Mouse (Mus musculus): Measurements from ENCODE around the gene Rftn2. TPM values are rescaled to one million over a fixed set of nuclear protein-coding genes. Genes with fewer than 3 reads are reported as not detected.

Gene Rftn2
- polyA plus RNA-seq, 1 experiment = 41.0 TPM

- Histone ChIP-seq H3ac (ENCODE audit: control insufficient read depth, insufficient read length) (no peak overlapping the region), H3K79me2 (ENCODE audit: control insufficient read depth, insufficient read depth) (peaks cover 37% of the 10 kb centered on the region), H3K27me3 (ENCODE audit: control insufficient read depth, insufficient read depth, insufficient read length) (no peaks in the 10 kb centered on the region), H3K36me3 (ENCODE audit: control insufficient read depth, insufficient read depth) (peaks cover 3% of the 10 kb centered on the region), H3K4me2 (ENCODE audit: low read depth) (no peak overlapping the region), H3K4me3 (no peak overlapping the region)
- TF ChIP-seq MYOG (IDR thresholded peaks at IDR 0.05; ENCODE audit: control insufficient read depth in 1 of 3, insufficient read depth in 1 of 3, insufficient read length in 2 of 3, low read depth in 2 of 3) = no peak
- TF ChIP-seq POLR2AphosphoS2 (IDR thresholded peaks at IDR 0.05; ENCODE audit: insufficient read length, low read depth) = no peak
- no peak for TF ChIP-seq TCF3 (IDR thresholded peaks at IDR 0.05; ENCODE audit: insufficient read length, low read depth)
- TF ChIP-seq POLR2A (IDR thresholded peaks at IDR 0.05; ENCODE audit: insufficient read length, low read depth) = no peak
- TF ChIP-seq MYOD1 (IDR thresholded peaks at IDR 0.05; ENCODE audit: control insufficient read depth in 1 of 3, insufficient read length in 2 of 3, low read depth in 2 of 3) = no peak
- no peak for TF ChIP-seq MAX (IDR thresholded peaks at IDR 0.05; ENCODE audit: low read depth)
- TF ChIP-seq REST (IDR thresholded peaks at IDR 0.05; ENCODE audit: insufficient read depth, insufficient read length) = no peak
- no peak for TF ChIP-seq TCF12 (IDR thresholded peaks at IDR 0.05; ENCODE audit: insufficient read depth, poor library complexity, severe bottlenecking)
- TF ChIP-seq USF1 (IDR thresholded peaks at IDR 0.05; ENCODE audit: low read depth) = no peak
- TF ChIP-seq E2F4 (IDR thresholded peaks at IDR 0.05; ENCODE audit: insufficient read depth) = no peak
- TF ChIP-seq CEBPB (IDR thresholded peaks at IDR 0.05; ENCODE audit: insufficient read depth, poor library complexity, severe bottlenecking) = no peak
- no peak for TF ChIP-seq SRF (IDR thresholded peaks at IDR 0.05; ENCODE audit: control insufficient read depth, insufficient read length, low read depth)
Observed at GRCm38 (mm10) chr1:55215185-55215813, 11.3 kb downstream of the Rftn2 start.

GRCm38 (mm10) chr1:55213936-55214335 lies 12.6 kb downstream of the Rftn2 start:
- TF ChIP-seq REST (IDR thresholded peaks at IDR 0.05; ENCODE audit: insufficient read depth, insufficient read length) = no peak
- TF ChIP-seq MYOG (IDR thresholded peaks at IDR 0.05; ENCODE audit: control insufficient read depth in 1 of 3, insufficient read depth in 1 of 3, insufficient read length in 2 of 3, low read depth in 2 of 3) = no peak
- TF ChIP-seq SRF (IDR thresholded peaks at IDR 0.05; ENCODE audit: control insufficient read depth, insufficient read length, low read depth) = no peak
- TF ChIP-seq POLR2AphosphoS2 (IDR thresholded peaks at IDR 0.05; ENCODE audit: insufficient read length, low read depth) = no peak
- TF ChIP-seq MAX (IDR thresholded peaks at IDR 0.05; ENCODE audit: low read depth) = no peak
- no peak overlapping the region for H3K4me3 ChIP-seq

DNA sequence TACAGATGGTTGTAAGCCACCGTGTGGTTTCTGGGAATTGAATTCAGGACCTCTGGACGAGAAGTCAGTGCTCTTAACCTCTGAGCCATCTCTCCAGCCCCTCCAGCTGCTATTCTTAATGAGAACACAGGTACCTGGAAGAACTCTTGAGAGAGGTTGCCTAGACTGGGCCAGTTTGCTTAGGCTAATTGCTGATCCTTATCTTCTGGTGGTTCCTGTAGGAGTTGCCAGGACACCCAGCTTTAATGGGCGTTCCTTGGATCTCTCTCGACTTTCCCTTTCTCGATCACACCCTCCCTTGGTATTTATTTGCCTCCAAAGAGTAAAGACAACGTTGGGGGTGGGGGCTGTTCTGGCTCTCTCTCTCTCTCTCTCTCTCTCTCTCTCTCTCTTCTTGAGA lies 13.1 kb downstream of the Rftn2 start:
- Histone ChIP-seq H3K27me3 (ENCODE audit: control insufficient read depth, insufficient read depth, insufficient read length) (no peaks in the 10 kb centered on the region), H3K4me3 (no peak overlapping the region), H3K36me3 (ENCODE audit: control insufficient read depth, insufficient read depth) (peaks cover 10% of the 10 kb centered on the region), H3ac (ENCODE audit: control insufficient read depth, insufficient read length) (no peak overlapping the region), H3K4me2 (ENCODE audit: low read depth) (no peak overlapping the region), H3K79me2 (ENCODE audit: control insufficient read depth, insufficient read depth) (peaks cover 24% of the 10 kb centered on the region)
- TF ChIP-seq MYOG (IDR thresholded peaks at IDR 0.05; ENCODE audit: control insufficient read depth in 1 of 3, insufficient read depth in 1 of 3, insufficient read length in 2 of 3, low read depth in 2 of 3) (no peak), POLR2A (IDR thresholded peaks at IDR 0.05; ENCODE audit: insufficient read length, low read depth) (no peak)

More at GRCm38 (mm10) chr1:55213936-55214335, 12.6 kb downstream of the Rftn2 start:
- no peak overlapping the region for H3K4me2 ChIP-seq (ENCODE audit: low read depth)
- peaks cover 7% of the 10 kb centered on the region for H3K36me3 ChIP-seq (ENCODE audit: control insufficient read depth, insufficient read depth)
- H3ac ChIP-seq (ENCODE audit: control insufficient read depth, insufficient read length) = no peak overlapping the region
- H3K27me3 ChIP-seq (ENCODE audit: control insufficient read depth, insufficient read depth, insufficient read length) = no peaks in the 10 kb centered on the region
- H3K79me2 ChIP-seq (ENCODE audit: control insufficient read depth, insufficient read depth) = peaks cover 29% of the 10 kb centered on the region

- H3ac ChIP-seq (ENCODE audit: control insufficient read depth, insufficient read length) = no peak overlapping the region
- TF ChIP-seq USF1 (IDR thresholded peaks at IDR 0.05; ENCODE audit: low read depth) (no peak), TCF3 (IDR thresholded peaks at IDR 0.05; ENCODE audit: insufficient read length, low read depth) (no peak), POLR2A (IDR thresholded peaks at IDR 0.05; ENCODE audit: insufficient read length, low read depth) (no peak), MYOD1 (IDR thresholded peaks at IDR 0.05; ENCODE audit: control insufficient read depth in 1 of 3, insufficient read length in 2 of 3, low read depth in 2 of 3) (no peak), MAX (IDR thresholded peaks at IDR 0.05; ENCODE audit: low read depth) (no peak), E2F4 (IDR thresholded peaks at IDR 0.05; ENCODE audit: insufficient read depth) (no peak), CEBPB (IDR thresholded peaks at IDR 0.05; ENCODE audit: insufficient read depth, poor library complexity, severe bottlenecking) (no peak), REST (IDR thresholded peaks at IDR 0.05; ENCODE audit: insufficient read depth, insufficient read length) (no peak), MYOG (IDR thresholded peaks at IDR 0.05; ENCODE audit: control insufficient read depth in 1 of 3, insufficient read depth in 1 of 3, insufficient read length in 2 of 3, low read depth in 2 of 3) (no peak), POLR2AphosphoS2 (IDR thresholded peaks at IDR 0.05; ENCODE audit: insufficient read length, low read depth) (no peak), TCF12 (IDR thresholded peaks at IDR 0.05; ENCODE audit: insufficient read depth, poor library complexity, severe bottlenecking) (no peak)
- no peaks in the 10 kb centered on the region for H3K27me3 ChIP-seq (ENCODE audit: control insufficient read depth, insufficient read depth, insufficient read length)
- peaks cover 19% of the 10 kb centered on the region for H3K79me2 ChIP-seq (ENCODE audit: control insufficient read depth, insufficient read depth)
- peaks cover 14% of the 10 kb centered on the region for H3K36me3 ChIP-seq (ENCODE audit: control insufficient read depth, insufficient read depth)
- no peak overlapping the region for H3K4me2 ChIP-seq (ENCODE audit: low read depth)
- no peak overlapping the region for H3K4me3 ChIP-seq
Observed at GRCm38 (mm10) chr1:55212771-55213170, 13.8 kb downstream of the Rftn2 start.

DNA sequence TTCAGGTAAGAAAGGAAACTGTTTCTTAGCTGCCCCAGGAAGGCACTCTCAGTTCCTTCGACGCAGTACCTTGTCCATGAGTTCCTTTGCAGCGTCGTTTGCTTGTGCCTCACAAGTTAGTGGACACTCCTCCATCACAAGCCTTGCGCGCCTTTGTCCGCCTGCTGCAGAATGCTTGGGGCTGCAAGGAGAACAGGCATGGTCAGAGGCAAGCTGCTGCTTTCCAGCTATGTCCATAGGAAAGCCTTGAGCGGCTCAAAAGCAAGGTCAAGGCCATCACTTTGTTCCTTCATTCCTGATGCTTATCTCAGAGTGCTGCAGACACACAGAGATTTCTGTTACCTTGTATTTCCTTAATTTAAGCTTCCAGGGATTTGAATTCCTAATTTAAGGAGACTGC lies 15.5 kb downstream of the Rftn2 start:
- H3K36me3 ChIP-seq (ENCODE audit: control insufficient read depth, insufficient read depth) = peaks cover 14% of the 10 kb centered on the region
- TF ChIP-seq MYOG (IDR thresholded peaks at IDR 0.05; ENCODE audit: control insufficient read depth in 1 of 3, insufficient read depth in 1 of 3, insufficient read length in 2 of 3, low read depth in 2 of 3) (no peak), REST (IDR thresholded peaks at IDR 0.05; ENCODE audit: insufficient read depth, insufficient read length) (no peak), MAX (IDR thresholded peaks at IDR 0.05; ENCODE audit: low read depth) (no peak), CEBPB (IDR thresholded peaks at IDR 0.05; ENCODE audit: insufficient read depth, poor library complexity, severe bottlenecking) (no peak), TCF3 (IDR thresholded peaks at IDR 0.05; ENCODE audit: insufficient read length, low read depth) (no peak), POLR2A (IDR thresholded peaks at IDR 0.05; ENCODE audit: insufficient read length, low read depth) (no peak), E2F4 (IDR thresholded peaks at IDR 0.05; ENCODE audit: insufficient read depth) (no peak), USF1 (IDR thresholded peaks at IDR 0.05; ENCODE audit: low read depth) (no peak), MYOD1 (IDR thresholded peaks at IDR 0.05; ENCODE audit: control insufficient read depth in 1 of 3, insufficient read length in 2 of 3, low read depth in 2 of 3) (no peak), POLR2AphosphoS2 (IDR thresholded peaks at IDR 0.05; ENCODE audit: insufficient read length, low read depth) (no peak), TCF12 (IDR thresholded peaks at IDR 0.05; ENCODE audit: insufficient read depth, poor library complexity, severe bottlenecking) (no peak)
- peaks cover 10% of the 10 kb centered on the region for H3K79me2 ChIP-seq (ENCODE audit: control insufficient read depth, insufficient read depth)
- H3K27me3 ChIP-seq (ENCODE audit: control insufficient read depth, insufficient read depth, insufficient read length) = no peaks in the 10 kb centered on the region
- H3K4me3 ChIP-seq = no peak overlapping the region
- no peak overlapping the region for H3K4me2 ChIP-seq (ENCODE audit: low read depth)
- H3ac ChIP-seq (ENCODE audit: control insufficient read depth, insufficient read length) = no peak overlapping the region
